Mouse (Mus musculus) lung, embryonic 15.5 days (tissue): Measurements from ENCODE around the gene Wipf2. TPM values are rescaled to one million over a fixed set of nuclear protein-coding genes. Genes with fewer than 3 reads are reported as not detected.
A peak's percentile ranks its signal among the peaks of the same experiment; 100 is the strongest.

ENCODE experiments used
- ATAC-seq: fragments of 200-750 bp; cut with Nextera tagmentation; 2 replicates; pipeline ENCODE4 v1.8.0; 2017; ENCODE audit warnings: moderate number of reproducible peaks, borderline replicate concordance; ENCODE audit not compliant: low FRiP score, low TSS enrichment; ENCODE audit errors: extremely low read depth
- H3K27ac ChIP-seq: fragments of 300-500 bp; sonication (generic); 2 replicates; pipeline ENCODE4 v1.5.1; 2015; ENCODE audit warnings: moderate library complexity, mild to moderate bottlenecking, inconsistent platforms
- H3K27me3 ChIP-seq: fragments of 300-500 bp; sonication (generic); 2 replicates; pipeline ENCODE4 v1.6.1; 2015; ENCODE audit warnings: inconsistent platforms
- H3K36me3 ChIP-seq: fragments of 300-500 bp; sonication (generic); 2 replicates; pipeline ENCODE4 v1.6.1; 2015; ENCODE audit warnings: inconsistent platforms
- H3K4me1 ChIP-seq: fragments of 300-500 bp; sonication (generic); 2 replicates; pipeline ENCODE4 v1.6.1; 2015; ENCODE audit warnings: inconsistent platforms
- H3K4me2 ChIP-seq: fragments of 300-500 bp; sonication (generic); 2 replicates; pipeline ENCODE4 v1.6.1; 2015; ENCODE audit warnings: inconsistent platforms, mild to moderate bottlenecking, moderate library complexity
- H3K4me3 ChIP-seq: fragments of 300-500 bp; sonication (generic); 2 replicates; pipeline ENCODE4 v1.5.1; 2015; ENCODE audit warnings: mild to moderate bottlenecking, inconsistent platforms
- H3K9ac ChIP-seq: fragments of 300-500 bp; sonication (generic); 2 replicates; pipeline ENCODE4 v1.6.1; 2015; ENCODE audit warnings: inconsistent platforms
- H3K9me3 ChIP-seq: fragments of 300-500 bp; sonication (generic); 2 replicates; pipeline ENCODE4 v1.6.1; 2016; ENCODE audit warnings: inconsistent platforms
- WGBS: fragments of 180-500 bp; shearing (Covaris S2); methylation state at CpG from one replicate; pipeline ENCODE4 v1.1.7; 2015; 5-methylcytosine and 5-hydroxymethylcytosine counted together
- polyA plus RNA-seq: library from polyadenylated mRNA; unstranded; fragments of >200 nt; fragmentation: Nextera tagmentation; extraction: Ambion mirVana; gene quantifications from 2 replicates; pipeline ENCODE4 v1.2.1, GENCODE M21; 2015

Gene Wipf2
- polyA plus RNA-seq, 1 experiment from 2014 or later, result 4.1 TPM

GRCm38 (mm10) chr11:98837231-98837704 lies 26.2 kb upstream of the Wipf2 start:
- Histone ChIP-seq H3K9me3 (no peaks in the 10 kb centered on the region), H3K4me1 (peaks cover 18% of the 10 kb centered on the region), H3K4me3 (peak overlapping the region; percentile 62), H3K27ac (no peak overlapping the region), H3K9ac (peak overlapping the region; percentile 60), H3K27me3 (peaks cover 27% of the 10 kb centered on the region), H3K36me3 (peaks cover 22% of the 10 kb centered on the region), H3K4me2 (peak overlapping the region; percentile 100)
- 1% methylated on average over 29 of the region's 29 CpGs for WGBS
- ATAC-seq, result peak; percentile 21

DNA sequence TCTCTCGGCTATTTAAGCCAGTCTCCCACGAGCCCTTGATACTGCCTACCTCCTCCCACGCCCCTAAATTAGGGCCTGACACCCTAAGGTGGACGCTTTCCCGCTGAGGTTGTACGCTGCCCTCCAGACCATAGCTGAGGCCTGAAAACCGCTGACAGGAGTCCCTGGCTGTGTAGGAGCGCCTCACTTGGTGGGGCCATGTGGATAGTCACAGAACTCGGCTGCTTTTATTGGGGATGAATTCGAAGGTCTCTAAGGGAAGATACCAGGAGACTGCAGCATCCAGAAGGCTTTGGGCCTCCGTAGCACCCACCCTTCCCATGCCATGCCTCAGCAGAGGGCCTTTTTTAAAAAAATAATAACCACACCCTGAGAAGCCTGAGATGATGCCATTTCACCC lies 25.5 kb upstream of the Wipf2 start:
- peak overlapping the region; percentile 100 for H3K4me2 ChIP-seq
- WGBS, result 58% methylated on average over 11 of the region's 11 CpGs
- ATAC-seq, result no peak
- peak overlapping the region; percentile 62 for H3K4me3 ChIP-seq
- peaks cover 27% of the 10 kb centered on the region for H3K27me3 ChIP-seq
- H3K9me3 ChIP-seq, result no peaks in the 10 kb centered on the region
- peaks cover 18% of the 10 kb centered on the region for H3K4me1 ChIP-seq
- H3K36me3 ChIP-seq, result peaks cover 16% of the 10 kb centered on the region
- no peak overlapping the region for H3K27ac ChIP-seq
- H3K9ac ChIP-seq, result no peak overlapping the region

DNA sequence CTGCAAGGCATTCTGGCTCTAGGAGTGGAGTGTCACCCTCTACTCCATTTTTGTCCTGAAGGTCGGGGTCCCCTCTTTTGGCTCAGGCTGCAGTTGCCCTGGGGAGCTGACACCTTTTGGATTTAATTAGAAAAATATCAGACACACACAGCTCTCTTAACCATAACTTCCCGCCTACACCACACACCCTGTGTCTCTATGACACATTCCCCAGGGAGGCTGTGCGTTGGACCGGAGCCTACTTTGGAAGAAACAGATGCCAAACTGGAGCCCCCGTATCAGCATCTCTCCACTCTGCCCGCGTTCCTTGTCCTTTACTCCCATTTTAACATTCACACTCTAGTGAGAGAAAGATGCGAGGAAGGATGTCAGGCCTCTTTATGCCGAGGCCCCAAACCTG lies 24.9 kb upstream of the Wipf2 start:
- 66% methylated on average over 9 of the region's 9 CpGs for WGBS
- Histone ChIP-seq H3K9ac (no peak overlapping the region), H3K36me3 (peaks cover 10% of the 10 kb centered on the region)

DNA sequence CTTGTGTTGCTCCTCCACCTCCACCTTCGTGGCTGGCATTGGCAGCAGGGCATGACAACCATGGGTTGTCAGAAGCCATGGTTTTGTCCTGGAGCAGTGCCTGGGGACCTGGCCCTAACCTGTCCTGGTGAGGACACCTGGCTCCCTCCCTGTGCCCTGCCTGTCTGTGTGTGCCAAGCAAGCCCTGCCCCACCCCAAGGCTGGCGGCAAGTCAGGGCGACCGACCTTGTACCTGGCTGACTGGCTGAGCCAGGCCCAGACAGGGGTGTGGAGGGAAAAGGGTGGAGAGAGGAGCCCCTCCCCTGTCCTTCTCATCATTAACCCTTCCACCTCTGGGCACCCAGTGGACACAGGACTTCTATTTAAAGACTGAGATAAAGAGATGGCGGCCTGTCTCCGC lies 24.0 kb upstream of the Wipf2 start:
- Histone ChIP-seq H3K4me1 (peaks cover 18% of the 10 kb centered on the region), H3K27me3 (peaks cover 27% of the 10 kb centered on the region), H3K9me3 (no peaks in the 10 kb centered on the region), H3K27ac (no peak overlapping the region), H3K9ac (no peak overlapping the region), H3K4me3 (no peak overlapping the region), H3K36me3 (peaks cover under 1% of the 10 kb centered on the region; the same call in 1 of the 2 replicates), H3K4me2 (no peak overlapping the region)
- ATAC-seq, result no peak
- 48% methylated on average over 6 of the region's 6 CpGs for WGBS

More for the DNA sequence above, 24.9 kb upstream of the Wipf2 start:
- H3K4me2 ChIP-seq, result no peak overlapping the region
- no peaks in the 10 kb centered on the region for H3K9me3 ChIP-seq
- H3K27me3 ChIP-seq, result peaks cover 27% of the 10 kb centered on the region
- ATAC-seq, result no peak
- H3K4me3 ChIP-seq, result no peak overlapping the region
- peaks cover 18% of the 10 kb centered on the region for H3K4me1 ChIP-seq
- H3K27ac ChIP-seq, result no peak overlapping the region

DNA sequence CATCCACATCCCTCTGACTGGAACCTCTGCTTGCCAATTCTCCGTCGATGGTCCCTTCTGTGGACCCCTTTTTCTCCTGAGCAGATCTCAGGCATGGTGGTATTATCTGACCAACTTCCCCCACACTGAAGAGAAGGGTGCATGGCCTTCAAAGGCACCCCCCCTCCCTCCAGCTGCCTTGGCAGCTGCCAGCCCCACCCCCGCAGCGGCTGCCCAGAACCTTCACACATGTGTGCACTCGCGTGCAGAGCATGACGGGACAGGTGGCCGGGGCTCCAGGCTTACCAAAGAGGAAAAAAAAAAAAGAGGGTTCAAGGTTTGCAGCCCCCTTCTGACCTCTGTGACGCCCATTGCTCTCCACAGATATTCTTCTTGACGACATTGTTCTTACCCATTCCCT lies 23.5 kb upstream of the Wipf2 start:
- H3K9me3 ChIP-seq, result no peaks in the 10 kb centered on the region
- WGBS, result 63% methylated on average over 6 of the region's 10 CpGs
- H3K9ac ChIP-seq, result no peak overlapping the region
- H3K27me3 ChIP-seq, result peaks cover 27% of the 10 kb centered on the region
- ATAC-seq, result no peak
- H3K36me3 ChIP-seq, result no peaks in the 10 kb centered on the region
- no peak overlapping the region for H3K27ac ChIP-seq
- peaks cover 18% of the 10 kb centered on the region for H3K4me1 ChIP-seq
- no peak overlapping the region for H3K4me2 ChIP-seq
- H3K4me3 ChIP-seq, result no peak overlapping the region

GRCm38 (mm10) chr11:98846016-98846415 lies 17.4 kb upstream of the Wipf2 start:
- no peak overlapping the region for H3K4me2 ChIP-seq
- peaks cover 17% of the 10 kb centered on the region for H3K4me1 ChIP-seq
- 47% methylated on average over 13 of the region's 13 CpGs for WGBS
- H3K36me3 ChIP-seq, result no peaks in the 10 kb centered on the region
- no peak overlapping the region for H3K27ac ChIP-seq
- ATAC-seq, result no peak
- H3K27me3 ChIP-seq, result peaks cover 4% of the 10 kb centered on the region; the same call in 1 of the 2 replicates
- no peaks in the 10 kb centered on the region for H3K9me3 ChIP-seq
- no peak overlapping the region for H3K9ac ChIP-seq
- no peak overlapping the region for H3K4me3 ChIP-seq

GRCm38 (mm10) chr11:98846865-98847604 lies 16.4 kb upstream of the Wipf2 start:
- ATAC-seq, result no peak
- Histone ChIP-seq H3K4me1 (peaks cover 17% of the 10 kb centered on the region), H3K27me3 (peaks cover 4% of the 10 kb centered on the region; the same call in 1 of the 2 replicates), H3K4me3 (no peak overlapping the region), H3K9me3 (no peaks in the 10 kb centered on the region), H3K4me2 (no peak overlapping the region), H3K27ac (no peak overlapping the region), H3K36me3 (no peaks in the 10 kb centered on the region), H3K9ac (no peak overlapping the region)
- WGBS, result 53% methylated on average over 19 of the region's 19 CpGs

- H3K4me3 ChIP-seq, result no peak overlapping the region
- WGBS, result 13% methylated on average over 19 of the region's 19 CpGs
- peaks cover 17% of the 10 kb centered on the region for H3K4me1 ChIP-seq
- H3K9ac ChIP-seq, result no peak overlapping the region
- ATAC-seq, result no peak
- no peak overlapping the region for H3K27ac ChIP-seq
- H3K27me3 ChIP-seq, result peaks cover 4% of the 10 kb centered on the region; the same call in 1 of the 2 replicates
- H3K36me3 ChIP-seq, result no peaks in the 10 kb centered on the region
- H3K4me2 ChIP-seq, result no peak overlapping the region
- H3K9me3 ChIP-seq, result no peaks in the 10 kb centered on the region
These were observed 14.1 kb upstream of the Wipf2 start for GRCm38 (mm10) chr11:98849196-98849894.

DNA sequence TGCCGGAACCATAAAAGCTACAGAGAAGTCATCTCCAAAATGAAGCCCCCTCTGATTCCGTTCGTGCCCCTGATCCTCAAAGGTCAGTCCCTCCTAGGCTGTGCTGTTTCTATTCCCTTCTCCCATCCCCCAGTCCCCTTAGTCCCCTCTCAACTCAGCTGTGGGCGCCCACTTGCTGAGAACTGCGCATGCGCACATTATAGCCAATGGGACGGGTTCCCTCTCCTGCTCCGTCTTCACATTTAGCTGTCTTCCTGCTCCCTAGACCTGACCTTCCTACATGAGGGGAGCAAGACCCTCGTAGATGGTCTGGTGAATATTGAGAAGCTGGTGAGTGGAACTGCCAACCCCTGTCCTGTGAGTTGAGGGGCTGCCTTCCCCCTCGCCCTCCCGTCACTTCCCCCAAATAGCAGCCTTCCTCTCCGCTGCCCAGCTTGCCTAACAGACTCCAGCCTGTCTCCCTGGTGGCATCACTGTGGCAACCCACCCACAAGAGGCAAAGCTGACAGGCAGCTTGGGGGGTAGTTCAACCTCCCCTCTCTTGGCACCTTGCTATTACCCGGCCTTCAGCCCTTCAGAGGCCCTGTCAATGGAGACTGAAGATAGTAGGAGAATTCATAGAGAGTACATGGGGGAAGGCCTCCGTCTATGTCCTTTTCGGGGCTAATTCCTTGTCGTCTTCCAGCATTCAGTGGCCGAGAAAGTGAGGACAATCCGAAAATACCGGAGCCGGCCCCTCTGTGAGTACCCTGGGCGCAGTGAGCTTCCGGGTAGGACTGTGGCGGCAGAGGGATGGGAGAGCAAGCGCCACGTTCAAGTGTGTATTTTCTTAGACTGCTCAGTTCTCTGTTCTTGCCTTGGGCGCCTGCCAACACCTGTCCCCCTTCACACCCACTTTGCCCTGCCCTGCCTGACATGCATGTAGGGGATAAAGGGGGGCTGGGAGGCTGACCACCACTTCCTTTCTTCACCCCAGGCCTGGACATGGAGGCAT lies 13.0 kb upstream of the Wipf2 start:
- 49% methylated on average over 26 of the region's 26 CpGs for WGBS
- H3K4me1 ChIP-seq, result peaks cover 17% of the 10 kb centered on the region
- no peak overlapping the region for H3K4me3 ChIP-seq
- no peak overlapping the region for H3K9ac ChIP-seq
- H3K9me3 ChIP-seq, result no peaks in the 10 kb centered on the region
- peak; percentile 51; the same call in 1 of the 2 replicates for ATAC-seq
- peak overlapping the region; percentile 63; the same call in 1 of the 2 replicates for H3K27ac ChIP-seq
- no peaks in the 10 kb centered on the region for H3K36me3 ChIP-seq
- H3K27me3 ChIP-seq, result peaks cover 4% of the 10 kb centered on the region; the same call in 1 of the 2 replicates
- peak overlapping the region; percentile 24 for H3K4me2 ChIP-seq

- WGBS, result 81% methylated on average over 8 of the region's 8 CpGs
- peaks cover 3% of the 10 kb centered on the region; the same call in 1 of the 2 replicates for H3K27me3 ChIP-seq
These were observed 9.3 kb upstream of the Wipf2 start for GRCm38 (mm10) chr11:98854116-98854515.

DNA sequence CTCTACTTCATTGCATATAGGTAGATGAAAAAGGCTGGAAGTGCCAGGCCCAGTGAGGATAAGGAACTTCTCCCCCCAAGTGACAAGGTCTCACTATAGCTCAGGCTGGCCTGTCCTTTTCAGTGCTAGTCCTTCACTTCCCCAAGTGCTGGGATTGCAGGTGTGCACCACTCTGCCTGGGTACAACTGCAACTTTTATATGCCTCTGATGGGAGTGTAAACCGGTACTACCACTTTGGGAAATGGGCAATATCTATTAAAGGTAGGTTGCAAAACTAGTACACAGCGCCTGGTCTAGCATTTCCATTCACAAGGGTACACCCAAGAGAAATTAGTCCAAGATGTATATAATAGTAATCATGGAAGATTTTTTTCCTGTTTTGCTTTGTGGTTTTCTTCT lies 8.8 kb upstream of the Wipf2 start:
- no peaks in the 10 kb centered on the region; the same call in 1 of the 2 replicates for H3K27me3 ChIP-seq
- H3K4me3 ChIP-seq, result no peak overlapping the region
- peaks cover 10% of the 10 kb centered on the region for H3K4me1 ChIP-seq
- no peak for ATAC-seq
- H3K9me3 ChIP-seq, result no peaks in the 10 kb centered on the region
- WGBS, result 94% methylated on average over 2 of the region's 2 CpGs
- H3K27ac ChIP-seq, result no peak overlapping the region
- no peak overlapping the region for H3K4me2 ChIP-seq
- H3K9ac ChIP-seq, result no peak overlapping the region
- H3K36me3 ChIP-seq, result no peaks in the 10 kb centered on the region

More at GRCm38 (mm10) chr11:98854116-98854515, 9.3 kb upstream of the Wipf2 start:
- H3K4me2 ChIP-seq, result no peak overlapping the region
- no peak for ATAC-seq
- H3K36me3 ChIP-seq, result no peaks in the 10 kb centered on the region
- no peak overlapping the region for H3K27ac ChIP-seq
- peaks cover 15% of the 10 kb centered on the region for H3K4me1 ChIP-seq
- H3K9me3 ChIP-seq, result no peaks in the 10 kb centered on the region
- H3K4me3 ChIP-seq, result no peak overlapping the region
- no peak overlapping the region for H3K9ac ChIP-seq
